Mouse (Mus musculus) thymus, adult 2 months (tissue): ENCODE measurements around the gene Tle6. TPM values are rescaled to one million over a fixed set of nuclear protein-coding genes. Genes with fewer than 3 reads are reported as not detected.

Source experiments
- DNase-seq: peaks from one replicate; pipeline ENCODE4 v3.0.0; 2021
- H3K27ac ChIP-seq: fragments of 200-500 bp; 2 replicates; pipeline ENCODE4 v1.5.1; 2012; ENCODE audit warnings: low read length, control low read depth; ENCODE audit not compliant: control insufficient read depth, insufficient read depth
- H3K27me3 ChIP-seq: fragments of 200-500 bp; 2 replicates; pipeline ENCODE4 v1.6.1; 2012; ENCODE audit warnings: mild to moderate bottlenecking, low read length, moderate library complexity, mixed read lengths; ENCODE audit not compliant: control insufficient read depth, insufficient read depth
- H3K36me3 ChIP-seq: fragments of 200-500 bp; 2 replicates; pipeline ENCODE4 v1.6.1; 2012; ENCODE audit warnings: mild to moderate bottlenecking, low read length, moderate library complexity; ENCODE audit not compliant: control insufficient read depth, insufficient read depth
- H3K4me1 ChIP-seq: fragments of 200-500 bp; replicated peaks from 2 replicates; pipeline ENCODE4 v1.6.1; 2012; ENCODE audit warnings: low read length; ENCODE audit not compliant: control insufficient read depth, insufficient read depth
- H3K4me3 ChIP-seq: fragments of 200-500 bp; 2 replicates; pipeline ENCODE4 v1.5.1; 2012; ENCODE audit warnings: mild to moderate bottlenecking, low read length, control low read depth, moderate library complexity; ENCODE audit not compliant: control insufficient read depth, insufficient read depth
- CTCF ChIP-seq: fragments of 200-500 bp; IDR thresholded peaks from 2 replicates; pipeline ENCODE4 v1.5.1; 2012; ENCODE audit warnings: mild to moderate bottlenecking, control low read depth, low read length, moderate library complexity, borderline replicate concordance; ENCODE audit not compliant: control insufficient read depth, poor library complexity, insufficient read depth; ENCODE audit errors: extremely low read depth
- POLR2A ChIP-seq: fragments of 200-500 bp; IDR thresholded peaks from 2 replicates; pipeline ENCODE4 v1.6.1; 2012; ENCODE audit warnings: mild to moderate bottlenecking, low read length, control low read depth, moderate library complexity; ENCODE audit not compliant: control insufficient read depth, poor library complexity, insufficient read depth; ENCODE audit errors: extremely low read depth
- WGBS: fragments of 180-500 bp; shearing (Covaris S2); methylation state at CpG from one replicate; pipeline ENCODE4 v1.1.7; 2018; 5-methylcytosine and 5-hydroxymethylcytosine counted together
- polyA plus RNA-seq: library from polyadenylated mRNA; depleted of rRNA; stranded (reverse); fragments of >200 nt; gene quantifications from 2 replicates; pipeline ENCODE4 v1.2.3, GENCODE M21; 2012

Gene Tle6
- polyA plus RNA-seq, 1 experiment = 28.8 TPM

- Histone ChIP-seq H3K27me3 (no peaks in the 10 kb centered on the region), H3K4me1 (peaks cover 21% of the 10 kb centered on the region), H3K36me3 (no peaks in the 10 kb centered on the region), H3K4me3 (no peak overlapping the region), H3K27ac (peak overlapping the region; percentile 51)
- TF ChIP-seq POLR2A (0 out of 2 replicates have a peak, but pooled peaks have one; percentile 22), CTCF (peak; percentile 99)
- WGBS = under 1% methylated on average over 12 of the region's 12 CpGs
- DNase-seq = peak; percentile 83
Observed at GRCm38 (mm10) chr10:81551597-81552102, 49.2 kb downstream of the Tle6 start.

GRCm38 (mm10) chr10:81550257-81550656 is 50.6 kb downstream of the Tle6 start:
- WGBS = 19% methylated on average over 7 of the region's 7 CpGs
- Histone ChIP-seq H3K4me3 (no peak overlapping the region), H3K27ac (no peak overlapping the region; the same call in 1 of the 2 replicates), H3K27me3 (no peaks in the 10 kb centered on the region), H3K36me3 (no peaks in the 10 kb centered on the region), H3K4me1 (peaks cover 16% of the 10 kb centered on the region)
- DNase-seq = peak; percentile 82
- TF ChIP-seq POLR2A (no peak), CTCF (peak; percentile 91)

GRCm38 (mm10) chr10:81548944-81549343 is 51.9 kb downstream of the Tle6 start:
- no peak for DNase-seq
- Histone ChIP-seq H3K4me3 (no peak overlapping the region), H3K27me3 (no peaks in the 10 kb centered on the region), H3K36me3 (no peaks in the 10 kb centered on the region), H3K4me1 (peaks cover 20% of the 10 kb centered on the region), H3K27ac (no peak overlapping the region)
- WGBS = 89% methylated on average over 5 of the region's 5 CpGs
- no peak for TF ChIP-seq CTCF
- TF ChIP-seq POLR2A = no peak

GRCm38 (mm10) chr10:81546788-81547571 is 53.9 kb downstream of the Tle6 start:
- Histone ChIP-seq H3K27ac (no peak overlapping the region), H3K4me1 (peaks cover 36% of the 10 kb centered on the region), H3K27me3 (no peaks in the 10 kb centered on the region), H3K4me3 (no peak overlapping the region), H3K36me3 (no peaks in the 10 kb centered on the region)
- TF ChIP-seq CTCF = no peak
- TF ChIP-seq POLR2A = no peak
- 98% methylated on average over 13 of the region's 13 CpGs for WGBS
- DNase-seq = no peak

GRCm38 (mm10) chr10:81546332-81546731 is 54.5 kb downstream of the Tle6 start:
- H3K36me3 ChIP-seq = no peaks in the 10 kb centered on the region
- DNase-seq = no peak
- H3K4me1 ChIP-seq = peaks cover 31% of the 10 kb centered on the region
- H3K4me3 ChIP-seq = no peak overlapping the region
- no peaks in the 10 kb centered on the region for H3K27me3 ChIP-seq
- no peak overlapping the region for H3K27ac ChIP-seq
- over 99% methylated on average over 5 of the region's 5 CpGs for WGBS
- no peak for TF ChIP-seq CTCF

- 2% methylated on average over 59 of the region's 59 CpGs for WGBS
- TF ChIP-seq POLR2A (peak; percentile 72), CTCF (0 out of 2 replicates have a peak, but pooled peaks have one; percentile 60)
- no peaks in the 10 kb centered on the region for H3K27me3 ChIP-seq
- H3K36me3 ChIP-seq = no peaks in the 10 kb centered on the region
- peaks cover 25% of the 10 kb centered on the region for H3K4me1 ChIP-seq
- peak within 1 kb of the TSS; percentile 84 for H3K4me3 ChIP-seq
- no peak within 1 kb of the TSS for H3K27ac ChIP-seq
- DNase-seq = peak; percentile 100
Observed at GRCm38 (mm10) chr10:81545161-81545747, 55.6 kb downstream of the Tle6 start, which contains the start of gene Gna11. TSS of gene Gna11 (minus strand) at chr10:81545190.
